Mouse (Mus musculus): ENCODE data around the gene Comt. TPM values are rescaled to one million over a fixed set of nuclear protein-coding genes. Genes with fewer than 3 reads are reported as not detected.
A peak's percentile ranks its signal among the peaks of the same experiment; 100 is the strongest.

The Comt gene
- 106 and 113 TPM in 2 replicates for polyA plus RNA-seq (2015; fragmentation: Nextera tagmentation; extraction: Ambion mirVana)

DNA sequence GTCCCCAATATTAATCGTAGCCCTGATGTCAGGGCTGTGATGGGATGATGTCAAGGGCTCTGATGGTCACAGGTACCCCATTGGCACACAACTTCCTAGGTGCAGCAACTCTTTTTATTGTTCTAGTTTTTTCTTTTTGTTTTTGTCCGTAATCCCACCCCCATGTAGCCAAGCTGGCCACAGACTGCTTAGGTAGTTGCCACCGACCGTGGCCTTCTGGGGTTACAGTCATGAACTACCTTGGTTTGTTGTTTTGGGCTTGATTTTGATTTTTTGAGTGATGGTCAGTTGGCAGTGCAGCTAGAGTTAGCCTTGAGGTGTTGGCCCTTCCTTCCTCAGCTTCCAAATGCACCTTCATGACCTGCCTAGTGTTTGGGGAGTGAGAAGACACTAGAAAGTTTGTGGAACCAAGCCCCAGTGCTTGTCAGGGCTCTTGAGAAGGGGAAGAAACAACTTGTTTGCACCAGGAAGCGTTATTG lies at the start of gene Comt:
TSS of gene Comt (minus strand) at position 51 of the 479 bp plus-strand sequence.
- Histone ChIP-seq H3K27me3 (no peaks in the 10 kb centered on the region), H3K36me3 (peaks cover 11% of the 10 kb centered on the region), H3K9ac (peak within 1 kb of the TSS; percentile 87), H3K4me3 (peak within 1 kb of the TSS; percentile 84), H3K4me2 (peak within 1 kb of the TSS; percentile 81), H3K9me3 (no peaks in the 10 kb centered on the region), H3K27ac (replicated peaks) (peak within 1 kb of the TSS; percentile 77), H3K4me1 (replicated peaks) (peaks cover 36% of the 10 kb centered on the region)
- peak; percentile 3; the same call in 1 of the 2 replicates for ATAC-seq (ENCODE audit: low FRiP score, low read depth)
- WGBS: 63% methylated on average over 5 of the region's 5 CpGs

GRCm38 (mm10) chr16:18474021-18474420 lies 47.4 kb upstream of the Comt start:
- Histone ChIP-seq H3K4me1 (replicated peaks) (no peaks in the 10 kb centered on the region), H3K9ac (no peak overlapping the region), H3K4me2 (no peak overlapping the region), H3K27me3 (no peaks in the 10 kb centered on the region), H3K4me3 (no peak overlapping the region), H3K27ac (replicated peaks) (no peak overlapping the region), H3K36me3 (peaks cover 3% of the 10 kb centered on the region; the same call in 1 of the 2 replicates), H3K9me3 (no peaks in the 10 kb centered on the region)
- 86% methylated on average over 2 of the region's 2 CpGs for WGBS
- ATAC-seq (ENCODE audit: low FRiP score, low read depth): no peak

GRCm38 (mm10) chr16:18472976-18473375 lies 46.3 kb upstream of the Comt start:
- Histone ChIP-seq H3K9ac (no peak overlapping the region), H3K4me3 (no peak overlapping the region), H3K9me3 (no peaks in the 10 kb centered on the region), H3K27ac (replicated peaks) (no peak overlapping the region), H3K36me3 (peaks cover 7% of the 10 kb centered on the region; the same call in 1 of the 2 replicates), H3K27me3 (no peaks in the 10 kb centered on the region), H3K4me1 (replicated peaks) (no peaks in the 10 kb centered on the region), H3K4me2 (no peak overlapping the region)
- no peak for ATAC-seq (ENCODE audit: low FRiP score, low read depth)
- 93% methylated on average over 8 of the region's 8 CpGs for WGBS

DNA sequence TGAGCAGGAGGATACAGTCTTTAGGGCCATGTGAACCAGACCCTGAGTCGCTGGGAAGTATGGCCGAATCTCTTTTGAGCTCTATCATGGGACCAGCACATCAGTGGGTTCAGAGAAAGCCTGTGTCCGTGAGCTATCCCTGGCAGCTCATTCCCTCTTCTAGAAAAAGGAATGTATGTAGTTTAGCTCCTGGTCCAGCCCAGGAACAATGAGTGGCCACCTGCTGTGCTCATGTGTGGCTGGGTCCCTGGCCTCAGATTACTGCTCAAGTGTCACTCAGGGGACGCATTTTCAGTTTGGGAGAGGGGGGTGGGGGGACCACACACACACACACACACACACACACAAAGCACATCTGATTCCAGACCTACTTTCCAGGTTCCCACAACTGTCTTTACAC lies 45.8 kb upstream of the Comt start:
- no peaks in the 10 kb centered on the region for H3K4me1 ChIP-seq (replicated peaks)
- ATAC-seq (ENCODE audit: low FRiP score, low read depth): no peak
- H3K36me3 ChIP-seq: peaks cover 7% of the 10 kb centered on the region; the same call in 1 of the 2 replicates
- H3K4me2 ChIP-seq: no peak overlapping the region
- H3K27ac ChIP-seq (replicated peaks): no peak overlapping the region
- H3K9ac ChIP-seq: no peak overlapping the region
- H3K27me3 ChIP-seq: no peaks in the 10 kb centered on the region
- H3K9me3 ChIP-seq: no peaks in the 10 kb centered on the region
- no peak overlapping the region for H3K4me3 ChIP-seq
- 67% methylated on average over 4 of the region's 4 CpGs for WGBS

GRCm38 (mm10) chr16:18471976-18472375 lies 45.3 kb upstream of the Comt start:
- Histone ChIP-seq H3K9me3 (no peaks in the 10 kb centered on the region), H3K4me1 (replicated peaks) (no peaks in the 10 kb centered on the region), H3K4me2 (no peak overlapping the region), H3K36me3 (peaks cover 7% of the 10 kb centered on the region; the same call in 1 of the 2 replicates), H3K4me3 (no peak overlapping the region), H3K9ac (no peak overlapping the region), H3K27me3 (no peaks in the 10 kb centered on the region), H3K27ac (replicated peaks) (no peak overlapping the region)
- 91% methylated on average over 6 of the region's 6 CpGs for WGBS
- no peak for ATAC-seq (ENCODE audit: low FRiP score, low read depth)

GRCm38 (mm10) chr16:18471381-18471955 lies 44.8 kb upstream of the Comt start:
- no peak overlapping the region for H3K4me3 ChIP-seq
- H3K27ac ChIP-seq (replicated peaks): no peak overlapping the region
- H3K9me3 ChIP-seq: no peaks in the 10 kb centered on the region
- peaks cover 7% of the 10 kb centered on the region; the same call in 1 of the 2 replicates for H3K36me3 ChIP-seq
- WGBS: 75% methylated on average over 11 of the region's 11 CpGs
- no peak overlapping the region for H3K9ac ChIP-seq
- H3K4me1 ChIP-seq (replicated peaks): no peaks in the 10 kb centered on the region
- no peak for ATAC-seq (ENCODE audit: low FRiP score, low read depth)
- no peak overlapping the region for H3K4me2 ChIP-seq
- H3K27me3 ChIP-seq: no peaks in the 10 kb centered on the region

- peaks cover 7% of the 10 kb centered on the region; the same call in 1 of the 2 replicates for H3K36me3 ChIP-seq
- H3K4me2 ChIP-seq: no peak overlapping the region
- WGBS: 18% methylated on average over 1 of the region's 1 CpGs
- no peaks in the 10 kb centered on the region for H3K9me3 ChIP-seq
- H3K27ac ChIP-seq (replicated peaks): no peak overlapping the region
- H3K4me3 ChIP-seq: no peak overlapping the region
- no peak for ATAC-seq (ENCODE audit: low FRiP score, low read depth)
- no peak overlapping the region for H3K9ac ChIP-seq
- no peaks in the 10 kb centered on the region for H3K4me1 ChIP-seq (replicated peaks)
- no peaks in the 10 kb centered on the region for H3K27me3 ChIP-seq
Observed at GRCm38 (mm10) chr16:18470829-18471228, 44.2 kb upstream of the Comt start.

DNA sequence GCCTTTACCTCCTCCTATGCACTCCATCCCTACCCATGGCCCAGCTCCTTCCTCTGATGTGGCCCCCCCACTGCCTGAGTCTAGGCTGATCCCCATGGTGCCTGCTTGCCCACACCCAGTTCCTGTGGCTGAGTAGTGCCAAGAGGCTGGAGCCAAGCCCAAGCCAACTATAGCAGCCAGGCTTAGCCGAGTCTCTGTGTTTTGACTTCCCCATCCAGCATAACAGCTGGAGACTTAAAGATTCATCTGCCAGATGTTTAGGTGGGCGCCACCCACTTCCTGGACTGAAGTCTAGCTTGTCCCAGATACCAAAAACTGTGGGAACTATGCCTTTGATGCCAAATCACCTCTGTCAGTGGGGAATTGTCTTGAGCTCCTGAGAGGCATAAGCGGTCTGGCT lies 37.6 kb upstream of the Comt start:
- no peak overlapping the region for H3K4me3 ChIP-seq
- no peak overlapping the region for H3K9ac ChIP-seq
- WGBS: 82% methylated on average over 3 of the region's 3 CpGs
- H3K36me3 ChIP-seq: peaks cover 7% of the 10 kb centered on the region; the same call in 1 of the 2 replicates
- H3K9me3 ChIP-seq: no peaks in the 10 kb centered on the region
- H3K4me1 ChIP-seq (replicated peaks): peaks cover 13% of the 10 kb centered on the region
- H3K4me2 ChIP-seq: no peak overlapping the region
- H3K27ac ChIP-seq (replicated peaks): no peak overlapping the region
- H3K27me3 ChIP-seq: no peaks in the 10 kb centered on the region
- no peak for ATAC-seq (ENCODE audit: low FRiP score, low read depth)

DNA sequence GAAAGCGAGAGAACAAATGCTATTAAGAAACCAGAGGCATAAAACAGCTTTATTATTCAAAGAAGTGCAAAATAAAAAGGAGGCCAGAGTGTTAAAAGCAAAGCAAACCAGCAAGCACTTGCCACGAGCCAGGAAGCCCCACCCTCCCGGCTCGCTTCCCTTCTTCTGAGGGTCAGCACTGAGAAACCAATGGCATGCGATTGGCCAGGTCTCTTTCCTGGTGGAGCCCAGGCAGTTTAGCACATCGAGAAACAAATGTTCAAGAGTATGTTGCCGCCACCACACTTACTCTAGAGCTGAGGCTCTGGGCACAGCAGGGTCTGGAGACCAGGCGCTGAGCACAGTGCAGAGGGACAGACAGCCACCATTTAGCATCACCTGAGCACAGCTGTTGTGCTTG lies 35.9 kb upstream of the Comt start:
- no peak for ATAC-seq (ENCODE audit: low FRiP score, low read depth)
- WGBS: 59% methylated on average over 8 of the region's 8 CpGs
- no peak overlapping the region for H3K9ac ChIP-seq
- H3K9me3 ChIP-seq: no peaks in the 10 kb centered on the region
- no peak overlapping the region for H3K4me3 ChIP-seq
- H3K27ac ChIP-seq (replicated peaks): no peak overlapping the region
- no peak overlapping the region for H3K4me2 ChIP-seq
- no peaks in the 10 kb centered on the region for H3K36me3 ChIP-seq
- H3K4me1 ChIP-seq (replicated peaks): peaks cover 18% of the 10 kb centered on the region
- peaks cover 7% of the 10 kb centered on the region for H3K27me3 ChIP-seq

DNA sequence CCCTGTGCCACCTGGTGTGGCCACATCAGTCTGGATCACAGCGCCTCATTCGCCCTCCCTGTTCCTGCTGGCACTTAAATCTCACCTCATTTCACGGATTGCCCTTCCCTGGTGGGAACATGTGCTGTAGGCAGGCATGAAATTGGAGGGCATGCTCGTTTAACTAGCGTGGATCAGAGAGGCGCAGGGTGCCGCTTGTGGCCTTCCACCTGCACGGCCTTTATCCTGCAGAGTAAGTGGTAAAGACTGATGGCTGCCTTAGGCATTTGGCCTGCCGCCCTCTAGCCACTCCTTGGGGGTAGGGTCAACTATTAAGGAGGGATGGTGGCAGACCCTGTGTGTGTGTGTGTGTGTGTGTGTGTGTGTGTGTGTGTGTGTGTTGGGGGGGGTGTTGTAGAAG lies 35.4 kb upstream of the Comt start:
- peaks cover 18% of the 10 kb centered on the region for H3K4me1 ChIP-seq (replicated peaks)
- H3K4me2 ChIP-seq: no peak overlapping the region
- H3K27ac ChIP-seq (replicated peaks): no peak overlapping the region
- no peak overlapping the region for H3K9ac ChIP-seq
- no peaks in the 10 kb centered on the region for H3K9me3 ChIP-seq
- 50% methylated on average over 9 of the region's 9 CpGs for WGBS
- H3K4me3 ChIP-seq: no peak overlapping the region
- no peak for ATAC-seq (ENCODE audit: low FRiP score, low read depth)
- peaks cover 7% of the 10 kb centered on the region for H3K27me3 ChIP-seq
- no peaks in the 10 kb centered on the region for H3K36me3 ChIP-seq

DNA sequence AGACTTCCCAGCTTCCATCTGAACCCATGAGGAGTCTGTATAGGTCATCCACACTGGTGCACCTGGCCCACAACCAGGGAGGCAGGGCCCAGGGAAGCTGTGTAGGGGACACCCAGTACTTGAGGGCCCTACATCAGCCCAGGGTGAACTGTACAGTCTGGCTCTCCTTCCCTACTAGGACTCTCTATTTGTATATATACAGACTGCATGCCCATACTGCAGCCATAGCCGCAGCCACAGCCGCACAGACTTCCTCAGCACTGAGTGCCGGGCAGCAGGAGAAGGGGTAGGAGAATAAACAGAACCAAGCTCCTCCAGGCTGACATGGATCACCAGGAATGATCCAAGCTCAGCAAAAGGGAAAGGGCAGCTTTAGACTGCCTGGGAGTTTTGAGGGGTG lies 34.2 kb upstream of the Comt start:
- no peak overlapping the region for H3K4me2 ChIP-seq
- no peaks in the 10 kb centered on the region for H3K9me3 ChIP-seq
- H3K27me3 ChIP-seq: peaks cover 7% of the 10 kb centered on the region
- 92% methylated on average over 3 of the region's 3 CpGs for WGBS
- H3K9ac ChIP-seq: no peak overlapping the region
- H3K27ac ChIP-seq (replicated peaks): no peak overlapping the region
- H3K4me1 ChIP-seq (replicated peaks): peaks cover 18% of the 10 kb centered on the region
- ATAC-seq (ENCODE audit: low FRiP score, low read depth): no peak
- no peaks in the 10 kb centered on the region for H3K36me3 ChIP-seq
- H3K4me3 ChIP-seq: no peak overlapping the region

GRCm38 (mm10) chr16:18459955-18460370 lies 33.3 kb upstream of the Comt start:
- H3K27ac ChIP-seq (replicated peaks): peak overlapping the region; percentile 63; the same call in 1 of the 2 replicates
- WGBS: under 1% methylated on average over 11 of the region's 11 CpGs
- ATAC-seq (ENCODE audit: low FRiP score, low read depth): peak; percentile 86
- H3K4me1 ChIP-seq (replicated peaks): peaks cover 18% of the 10 kb centered on the region
- peak overlapping the region; percentile 30 for H3K9ac ChIP-seq
- peak overlapping the region; percentile 46 for H3K4me2 ChIP-seq
- H3K36me3 ChIP-seq: no peaks in the 10 kb centered on the region
- H3K9me3 ChIP-seq: no peaks in the 10 kb centered on the region
- H3K27me3 ChIP-seq: peaks cover 7% of the 10 kb centered on the region
- peak overlapping the region; percentile 6; the same call in 1 of the 2 replicates for H3K4me3 ChIP-seq
